Mouse (Mus musculus) c-Kit-positive CD71-positive TER-119-positive erythroid progenitor cells, embryonic 14.5 days (primary cell): ENCODE measurements around the gene Cenpv.

Source experiments
- DNase-seq: peaks from one replicate; pipeline ENCODE4 v3.0.0-alpha.2; 2013; ENCODE audit warnings: low spot score

Cenpv gene

DNA sequence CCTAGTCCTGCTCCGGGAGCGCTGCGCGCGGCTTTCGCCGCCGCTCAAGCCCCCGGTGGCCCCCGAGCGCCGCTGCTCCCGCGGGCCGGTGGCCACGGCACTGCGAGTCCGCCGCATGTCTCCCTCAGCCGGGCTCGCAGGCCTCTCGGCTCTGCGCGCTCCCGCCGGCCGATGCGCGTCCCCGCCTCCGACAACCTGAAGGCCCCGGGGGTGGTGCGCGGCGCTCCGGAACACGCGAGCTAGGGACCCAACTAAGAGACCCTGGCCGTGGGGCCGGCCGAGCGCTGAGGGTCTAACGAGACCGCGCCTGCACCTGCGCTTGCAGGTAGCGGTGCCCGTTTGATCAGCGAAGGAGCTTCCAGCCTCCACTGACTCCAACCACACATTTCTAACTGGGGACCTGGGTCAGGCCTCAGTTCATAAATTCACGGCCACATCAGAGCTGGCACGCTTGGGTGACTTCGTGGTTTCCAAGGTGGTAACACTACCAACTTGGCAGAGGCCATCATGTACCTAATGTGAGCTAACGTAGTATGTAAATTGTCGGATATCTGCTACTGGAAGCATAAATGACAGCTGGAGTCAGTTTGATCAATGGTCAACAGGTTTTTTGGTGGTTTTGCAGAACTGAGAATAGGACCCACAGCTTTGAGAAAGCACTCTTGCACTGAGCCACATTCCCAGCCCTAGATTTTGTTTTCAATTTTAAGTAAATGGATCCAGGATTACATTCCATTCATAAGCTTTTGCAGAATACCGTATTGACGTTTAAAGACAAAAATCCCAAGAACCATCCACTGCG lies at the start of gene Cenpv:
Gene Cenpv, minus strand, starts transcription at position 173 of the 802 bp plus-strand sequence.
- DNase-seq: peak; percentile 53

- DNase-seq: no peak
These were observed 48.0 kb upstream of the Cenpv start for GRCm38 (mm10) chr11:62587034-62587433.

GRCm38 (mm10) chr11:62584671-62585206 lies 45.7 kb upstream of the Cenpv start:
- no peak for DNase-seq

DNA sequence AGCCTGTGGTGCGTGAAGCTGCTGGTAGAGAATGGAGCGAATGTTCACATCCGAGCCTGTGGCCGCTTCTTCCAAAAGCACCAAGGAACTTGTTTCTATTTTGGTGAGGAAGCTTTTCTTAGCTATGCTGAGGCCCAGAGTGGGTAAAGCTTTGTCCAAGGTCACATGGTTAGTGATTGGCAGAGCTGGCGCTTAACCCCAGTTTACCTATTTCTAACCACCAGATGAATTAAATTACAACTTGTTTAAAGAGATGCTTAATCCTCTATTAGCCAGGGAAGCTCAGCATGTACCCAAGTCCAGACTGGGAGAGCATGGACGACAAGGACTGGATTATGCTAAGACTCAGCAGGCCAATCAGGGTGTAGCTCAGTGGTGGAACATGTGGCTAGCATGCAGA lies 44.0 kb upstream of the Cenpv start:
- DNase-seq: no peak

- peak; percentile 42 for DNase-seq
These were observed 37.6 kb upstream of the Cenpv start for GRCm38 (mm10) chr11:62576530-62577152.

- peak; percentile 40 for DNase-seq
These were observed 36.8 kb upstream of the Cenpv start for GRCm38 (mm10) chr11:62575659-62576438.

DNA sequence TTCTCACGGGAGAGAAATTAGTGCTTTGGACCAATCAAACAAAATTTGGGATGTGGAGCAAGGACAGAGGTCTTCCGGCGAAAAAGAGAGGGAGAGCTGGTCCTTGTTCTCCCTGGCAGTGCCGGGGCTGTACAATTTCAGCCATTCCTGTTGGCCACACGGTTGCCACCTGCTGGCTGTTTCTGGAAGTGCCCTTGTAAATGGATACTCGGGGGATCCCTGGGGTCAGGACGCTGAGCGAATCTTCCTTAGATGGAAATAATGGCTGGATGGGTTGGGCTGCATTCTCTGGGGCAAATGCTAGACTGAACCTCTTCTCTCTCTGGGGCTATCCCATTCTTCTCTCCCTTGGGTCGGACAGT lies 36.2 kb upstream of the Cenpv start:
- peak; percentile 78 for DNase-seq

GRCm38 (mm10) chr11:62574703-62575085 lies 35.6 kb upstream of the Cenpv start:
- DNase-seq: no peak

GRCm38 (mm10) chr11:62573959-62574702 lies 35.1 kb upstream of the Cenpv start, which contains the start of gene Trpv2:
Gene Trpv2 (plus strand): TSS chr11:62574486.
- no peak for DNase-seq

GRCm38 (mm10) chr11:62568300-62568699 lies 29.2 kb upstream of the Cenpv start:
- no peak for DNase-seq

GRCm38 (mm10) chr11:62566211-62566610 lies 27.1 kb upstream of the Cenpv start:
- no peak for DNase-seq

DNA sequence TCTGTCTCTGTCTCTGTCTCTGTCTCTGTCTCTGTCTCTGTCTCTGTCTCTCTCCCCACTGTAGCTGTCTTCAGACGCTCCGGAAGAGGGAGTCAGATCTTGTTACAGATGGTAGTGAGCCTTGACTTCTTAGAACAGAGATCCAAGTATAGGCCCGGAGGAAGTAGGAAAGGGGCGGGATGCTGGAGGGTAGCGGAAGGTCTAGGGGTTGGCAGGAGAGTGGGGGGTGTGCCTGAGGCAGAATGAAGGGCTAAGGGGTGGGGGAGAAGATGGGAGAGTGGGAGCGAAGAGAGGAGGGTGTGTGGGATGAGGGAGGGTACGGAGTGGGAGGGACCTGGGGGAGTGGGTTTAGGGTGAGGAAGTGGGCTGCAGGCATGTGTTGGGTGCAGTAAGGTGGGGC lies 26.7 kb upstream of the Cenpv start:
- no peak for DNase-seq

GRCm38 (mm10) chr11:62563590-62563989 lies 24.5 kb upstream of the Cenpv start:
- no peak for DNase-seq

DNA sequence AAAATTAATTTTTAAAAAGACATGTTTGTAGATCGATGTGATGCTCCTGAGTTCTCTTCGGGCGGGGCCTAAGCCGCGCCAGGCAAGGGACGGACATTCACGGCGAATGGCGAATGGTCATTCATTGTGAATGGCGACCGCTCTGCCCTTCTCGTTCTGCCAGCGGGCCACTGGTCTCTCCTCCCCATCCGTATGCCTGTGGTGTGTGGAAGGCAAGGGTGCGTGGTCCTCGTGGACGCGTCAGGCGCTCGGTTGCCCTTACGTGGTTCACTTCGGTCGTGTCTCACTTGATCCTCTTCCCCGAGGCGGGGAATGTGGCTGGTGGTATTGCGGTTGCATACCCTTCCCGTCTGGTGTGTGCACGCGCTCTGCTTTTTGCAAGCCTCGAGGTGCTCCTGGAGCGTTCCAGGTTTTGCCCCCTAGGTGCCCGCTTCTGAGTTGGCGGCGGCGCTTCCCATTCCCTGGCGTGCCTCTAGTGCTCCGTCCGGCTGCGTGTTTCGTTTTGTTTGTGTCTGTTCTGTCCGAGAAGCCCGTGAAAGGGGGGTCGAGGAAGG lies 21.5 kb upstream of the Cenpv start:
- DNase-seq: no peak

GRCm38 (mm10) chr11:62558961-62559646 lies 20.0 kb upstream of the Cenpv start:
- no peak for DNase-seq

- DNase-seq: no peak
These were observed 19.1 kb upstream of the Cenpv start for GRCm38 (mm10) chr11:62558152-62558551.

DNA sequence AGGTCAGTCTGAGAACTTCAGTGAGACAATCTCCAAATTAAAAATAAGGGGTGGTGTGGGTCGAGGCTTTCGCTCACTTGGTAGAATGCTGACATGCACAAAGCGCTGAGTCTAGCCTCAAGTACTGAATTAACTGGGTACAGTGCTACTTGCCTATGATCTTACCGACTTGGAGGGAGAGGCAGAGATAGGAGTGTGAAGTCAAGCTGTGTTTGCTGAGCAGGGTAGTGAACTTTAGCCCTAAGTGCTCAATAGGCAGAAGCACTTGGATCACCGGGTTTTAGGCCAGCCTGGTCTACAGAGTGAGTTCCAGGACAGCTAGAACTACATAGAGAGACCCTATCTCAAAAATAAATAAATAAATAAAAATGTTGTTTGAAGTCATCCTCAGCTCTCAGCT lies 18.1 kb upstream of the Cenpv start:
- no peak for DNase-seq

DNA sequence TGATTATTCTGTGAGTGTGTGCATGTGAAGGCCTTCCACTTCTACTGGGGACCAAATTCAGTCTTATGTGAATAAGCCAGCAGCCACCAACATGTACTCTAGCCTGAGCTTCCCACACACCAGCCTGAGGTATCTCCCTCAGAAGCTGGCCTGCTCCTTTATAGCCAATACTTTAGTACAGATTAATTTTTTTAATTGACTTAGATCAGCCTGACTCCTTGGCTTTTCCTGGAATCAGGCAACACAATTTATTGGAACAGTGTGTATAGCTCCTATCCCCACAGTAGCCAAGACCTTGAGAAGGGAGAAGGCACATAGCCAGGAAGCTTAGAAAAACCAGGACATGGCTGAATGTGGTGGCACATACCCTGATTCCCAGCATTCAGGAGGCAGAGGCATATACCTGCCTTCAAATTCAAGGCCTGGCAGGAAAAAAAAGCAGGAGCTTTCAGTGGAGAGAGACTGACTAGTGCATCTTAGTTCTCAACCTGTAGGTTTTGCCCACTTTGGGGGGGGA lies 16.9 kb upstream of the Cenpv start:
- no peak for DNase-seq

DNA sequence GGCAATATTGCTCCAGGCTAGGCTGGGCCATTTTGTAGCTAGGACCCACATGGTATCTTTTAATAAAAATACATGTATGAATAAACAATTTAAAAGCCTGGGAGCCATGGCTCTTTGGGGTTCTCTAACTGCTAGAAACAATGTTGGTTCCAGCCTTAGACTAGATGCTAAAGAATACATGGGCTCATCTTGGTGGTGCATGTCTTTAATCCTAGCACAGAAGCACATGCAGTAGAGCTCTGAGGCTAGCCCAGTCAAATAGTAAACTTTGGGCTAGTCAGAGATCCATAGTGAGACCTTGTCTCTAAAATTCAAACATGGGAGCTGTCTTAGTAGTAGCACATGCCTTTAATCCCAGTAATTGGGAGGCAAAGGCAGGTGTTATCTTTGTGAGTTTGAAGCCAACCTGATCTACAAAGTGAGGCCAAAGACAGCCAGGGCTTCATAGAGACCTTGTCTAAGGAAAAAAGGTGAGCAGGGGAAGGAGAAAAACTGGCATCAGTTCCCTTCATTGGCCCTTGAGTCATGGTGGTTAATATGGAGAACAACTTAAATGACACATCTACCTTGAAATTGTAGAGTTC lies 16.0 kb upstream of the Cenpv start:
- no peak for DNase-seq

GRCm38 (mm10) chr11:62554163-62554855 lies 15.2 kb upstream of the Cenpv start:
- no peak for DNase-seq
